Mouse (Mus musculus) hindbrain, embryonic 16.5 days (tissue): ENCODE measurements around the gene Fam20a. TPM values are rescaled to one million over a fixed set of nuclear protein-coding genes. Genes with fewer than 3 reads are reported as not detected.

Source experiments
- ATAC-seq: fragments of 200-750 bp; cut with Nextera tagmentation; 2 replicates; pipeline ENCODE4 v1.8.0; 2017; ENCODE audit warnings: moderate TSS enrichment, moderate library complexity
- H3K27ac ChIP-seq: fragments of 300-500 bp; sonication (generic); 2 replicates; pipeline ENCODE4 v1.5.1; 2014; ENCODE audit warnings: low read depth, mild to moderate bottlenecking, control low read depth, low read length, moderate library complexity
- H3K27me3 ChIP-seq: fragments of 300-500 bp; sonication (generic); replicated peaks from 2 replicates; pipeline ENCODE4 v1.6.1; 2014; ENCODE audit warnings: low read length; ENCODE audit not compliant: control insufficient read depth, insufficient read depth
- H3K36me3 ChIP-seq: fragments of 300-500 bp; sonication (generic); 2 replicates; pipeline ENCODE4 v1.6.1; 2014; ENCODE audit warnings: mild to moderate bottlenecking, low read length, moderate library complexity, mixed read lengths; ENCODE audit not compliant: control insufficient read depth, insufficient read depth
- H3K4me1 ChIP-seq: fragments of 300-500 bp; sonication (generic); 2 replicates; pipeline ENCODE4 v1.6.1; 2014; ENCODE audit warnings: low read depth, low read length; ENCODE audit not compliant: control insufficient read depth, insufficient read depth
- H3K4me2 ChIP-seq: fragments of 300-500 bp; sonication (generic); 2 replicates; pipeline ENCODE4 v1.6.1; 2014; ENCODE audit warnings: mild to moderate bottlenecking, low read length, control low read depth, moderate library complexity
- H3K4me3 ChIP-seq: fragments of 300-500 bp; sonication (generic); 2 replicates; pipeline ENCODE4 v1.5.1; 2014; ENCODE audit warnings: mild to moderate bottlenecking, low read length, control low read depth, moderate library complexity
- H3K9ac ChIP-seq: fragments of 300-500 bp; sonication (generic); 2 replicates; pipeline ENCODE4 v1.6.1; 2014; ENCODE audit warnings: low read depth, mild to moderate bottlenecking, control low read depth, low read length, moderate library complexity
- H3K9me3 ChIP-seq: fragments of 300-500 bp; sonication (generic); 2 replicates; pipeline ENCODE4 v1.6.1; 2014; ENCODE audit warnings: mild to moderate bottlenecking, low read length, moderate library complexity; ENCODE audit not compliant: control insufficient read depth
- WGBS: fragments of 180-500 bp; shearing (Covaris S2); extraction: QIAGEN DNeasy Blood & Tissue Kit; methylation state at CpG from one replicate; pipeline ENCODE4 v1.1.7; 2014; 5-methylcytosine and 5-hydroxymethylcytosine counted together
- polyA plus RNA-seq: library from polyadenylated mRNA; unstranded; fragments of >200 nt; fragmentation: Nextera tagmentation; extraction: Ambion mirVana; gene quantifications from 2 replicates; pipeline ENCODE4 v1.2.1, GENCODE M21; 2015

Fam20a gene
- polyA plus RNA-seq, 1 experiment from 2014 or later: 7.9 TPM

DNA sequence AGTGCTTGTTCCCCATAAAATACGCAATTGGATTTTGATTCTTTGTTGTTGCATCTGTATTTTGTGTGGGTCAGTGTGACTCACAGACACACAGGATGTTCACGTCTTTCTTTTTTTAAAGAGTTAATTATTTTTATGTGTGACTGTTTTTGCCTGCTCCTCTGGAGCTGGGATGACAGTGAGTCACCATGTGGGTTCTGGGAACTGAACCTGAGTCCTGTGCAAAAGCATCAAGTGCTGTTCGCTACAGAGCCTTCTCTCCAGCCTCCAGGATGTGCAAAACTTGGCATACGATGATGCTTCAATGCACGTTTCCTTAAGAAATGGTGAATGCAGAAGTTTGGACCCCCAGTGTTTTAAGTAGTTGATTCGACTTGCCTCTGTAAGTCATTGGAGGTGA, 67.5 kb downstream of the Fam20a start:
- H3K9ac ChIP-seq: no peak overlapping the region
- no peak overlapping the region for H3K27ac ChIP-seq
- H3K27me3 ChIP-seq: no peaks in the 10 kb centered on the region
- ATAC-seq: no peak
- H3K4me3 ChIP-seq: no peak overlapping the region
- H3K9me3 ChIP-seq: no peaks in the 10 kb centered on the region
- 85% methylated on average over 6 of the region's 6 CpGs for WGBS
- no peak overlapping the region for H3K4me2 ChIP-seq
- peaks cover 8% of the 10 kb centered on the region for H3K36me3 ChIP-seq
- peaks cover 20% of the 10 kb centered on the region for H3K4me1 ChIP-seq

GRCm38 (mm10) chr11:109653201-109653600, 68.9 kb downstream of the Fam20a start:
- no peaks in the 10 kb centered on the region for H3K27me3 ChIP-seq
- 62% methylated on average over 8 of the region's 8 CpGs for WGBS
- H3K36me3 ChIP-seq: peaks cover 8% of the 10 kb centered on the region
- peak overlapping the region; percentile 92 for H3K4me2 ChIP-seq
- peaks cover 34% of the 10 kb centered on the region for H3K4me1 ChIP-seq
- no peaks in the 10 kb centered on the region for H3K9me3 ChIP-seq
- no peak overlapping the region for H3K27ac ChIP-seq
- H3K4me3 ChIP-seq: no peak overlapping the region
- ATAC-seq: no peak
- H3K9ac ChIP-seq: no peak overlapping the region

- H3K27ac ChIP-seq: no peak overlapping the region
- H3K4me3 ChIP-seq: peak overlapping the region; percentile 87
- 46% methylated on average over 6 of the region's 6 CpGs for WGBS
- ATAC-seq: no peak
- peak overlapping the region; percentile 92 for H3K9ac ChIP-seq
- no peaks in the 10 kb centered on the region for H3K27me3 ChIP-seq
- peak overlapping the region; percentile 92 for H3K4me2 ChIP-seq
- H3K36me3 ChIP-seq: peaks cover 8% of the 10 kb centered on the region
- no peaks in the 10 kb centered on the region for H3K9me3 ChIP-seq
- peaks cover 37% of the 10 kb centered on the region for H3K4me1 ChIP-seq
Measured at GRCm38 (mm10) chr11:109652505-109652904, 69.6 kb downstream of the Fam20a start.

- H3K27me3 ChIP-seq: no peaks in the 10 kb centered on the region
- peak overlapping the region; percentile 92 for H3K9ac ChIP-seq
- H3K4me3 ChIP-seq: peak overlapping the region; percentile 87
- WGBS: under 1% methylated on average over 21 of the region's 21 CpGs
- H3K4me2 ChIP-seq: peak overlapping the region; percentile 92
- H3K4me1 ChIP-seq: peaks cover 37% of the 10 kb centered on the region
- no peak for ATAC-seq
- peaks cover 2% of the 10 kb centered on the region for H3K36me3 ChIP-seq
- no peaks in the 10 kb centered on the region for H3K9me3 ChIP-seq
- H3K27ac ChIP-seq: peak overlapping the region; percentile 98
Measured at GRCm38 (mm10) chr11:109651566-109652024, 70.5 kb downstream of the Fam20a start.

GRCm38 (mm10) chr11:109650788-109651565, 71.1 kb downstream of the Fam20a start:
- Histone ChIP-seq H3K27me3 (no peaks in the 10 kb centered on the region), H3K4me3 (peak overlapping the region; percentile 87), H3K4me2 (peak overlapping the region; percentile 92)

GRCm38 (mm10) chr11:109649975-109650701, 71.9 kb downstream of the Fam20a start:
- peaks cover 37% of the 10 kb centered on the region for H3K4me1 ChIP-seq
- peak overlapping the region; percentile 92 for H3K9ac ChIP-seq
- H3K4me3 ChIP-seq: peak overlapping the region; percentile 87
- 1% methylated on average over 31 of the region's 31 CpGs for WGBS
- peak overlapping the region; percentile 98 for H3K27ac ChIP-seq
- no peaks in the 10 kb centered on the region for H3K27me3 ChIP-seq
- ATAC-seq: peak; percentile 86
- no peaks in the 10 kb centered on the region for H3K36me3 ChIP-seq
- H3K4me2 ChIP-seq: peak overlapping the region; percentile 69
- H3K9me3 ChIP-seq: no peaks in the 10 kb centered on the region

More at GRCm38 (mm10) chr11:109650788-109651565, 71.1 kb downstream of the Fam20a start:
- peaks cover 37% of the 10 kb centered on the region for H3K4me1 ChIP-seq
- no peaks in the 10 kb centered on the region for H3K9me3 ChIP-seq
- peak overlapping the region; percentile 98 for H3K27ac ChIP-seq
- peak; percentile 94 for ATAC-seq
- H3K9ac ChIP-seq: peak overlapping the region; percentile 92
- 0 out of 2 replicates have a peak, but pooled peaks cover 2% of the 10 kb centered on the region for H3K36me3 ChIP-seq
- 0% methylated on average over 54 of the region's 90 CpGs for WGBS

DNA sequence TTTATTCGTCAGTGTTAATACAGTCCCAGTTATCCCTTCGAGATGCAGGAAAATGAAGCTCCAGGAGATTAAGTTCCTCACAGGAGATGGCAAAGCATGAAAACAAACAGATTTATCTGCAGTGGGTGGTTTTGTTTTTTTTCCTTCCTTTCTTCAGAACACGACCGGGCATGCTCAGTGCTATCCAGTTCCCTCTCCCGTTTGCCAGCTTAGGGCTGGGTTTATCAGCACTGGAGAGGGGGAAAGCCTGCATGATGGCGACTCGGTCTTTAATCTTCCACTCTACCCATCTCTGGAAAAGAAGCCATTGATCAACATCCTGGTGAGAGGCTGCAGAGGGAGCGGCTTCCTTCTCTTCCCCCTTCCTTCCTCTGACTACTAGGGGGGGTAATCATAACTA, 72.9 kb downstream of the Fam20a start, which contains the start of gene Prkar1a:
Gene Prkar1a, plus strand, starts transcription at position 200 of the 400 bp plus-strand sequence.
- peaks cover 37% of the 10 kb centered on the region for H3K4me1 ChIP-seq
- 24% methylated on average over 8 of the region's 8 CpGs for WGBS
- peak within 1 kb of the TSS; percentile 69 for H3K4me2 ChIP-seq
- peak within 1 kb of the TSS; percentile 87 for H3K4me3 ChIP-seq
- no peaks in the 10 kb centered on the region for H3K27me3 ChIP-seq
- no peaks in the 10 kb centered on the region for H3K9me3 ChIP-seq
- no peaks in the 10 kb centered on the region for H3K36me3 ChIP-seq
- peak within 1 kb of the TSS; percentile 98 for H3K27ac ChIP-seq
- peak within 1 kb of the TSS; percentile 92 for H3K9ac ChIP-seq
- peak; percentile 25; the same call in 1 of the 2 replicates for ATAC-seq

DNA sequence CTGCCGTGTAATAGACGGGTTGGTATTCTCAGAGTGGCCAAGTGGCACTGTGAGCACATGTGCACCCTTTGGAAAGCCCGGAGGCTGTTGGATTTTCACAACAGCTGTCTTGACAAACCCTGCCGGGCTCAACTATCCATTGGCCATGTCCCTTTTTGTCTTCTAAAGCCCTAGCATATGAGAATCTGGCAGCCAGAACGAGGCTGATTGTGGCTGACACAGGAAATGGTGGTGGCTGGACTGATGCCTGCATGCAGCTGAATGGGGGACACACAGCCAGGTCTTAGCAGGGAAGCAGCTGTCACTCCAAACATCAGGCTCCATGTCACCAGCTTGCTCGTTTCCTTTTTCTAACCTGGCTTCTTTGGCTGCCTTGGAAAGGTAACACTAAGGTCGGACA, 73.6 kb downstream of the Fam20a start:
- Histone ChIP-seq H3K4me2 (peak overlapping the region; percentile 69), H3K27me3 (no peaks in the 10 kb centered on the region), H3K4me3 (no peak overlapping the region), H3K27ac (peak overlapping the region; percentile 98), H3K4me1 (peaks cover 32% of the 10 kb centered on the region), H3K9me3 (no peaks in the 10 kb centered on the region), H3K9ac (no peak overlapping the region), H3K36me3 (no peaks in the 10 kb centered on the region)
- 28% methylated on average over 7 of the region's 7 CpGs for WGBS
- no peak for ATAC-seq
